ENCODE assay signal across 8 mouse cellular contexts in genomic region chr6:127617258-127618025, GRCm38 (mm10). TPM values are rescaled to one million over a fixed set of nuclear protein-coding genes. Genes with fewer than 3 reads are reported as not detected.
DNase-seq lines count a peak whose midpoint lies in the region; ATAC-seq and TF ChIP-seq lines count a peak whose summit lies in the region.

No protein-coding gene starts in this region.

- DNase-seq in heart, adult 9 months (ENCODE audit: low spot score in 2 of 2) = no peak
- DNase-seq in ES-E14 (ENCODE audit: low read depth, low spot score) = peak; percentile 50
- peak; percentile 22 to 49 for DNase-seq in heart, postnatal 14 days
- DNase-seq in left cerebral cortex, postnatal 4 days = peak; percentile 55
- peak; percentile 28 for DNase-seq in naive thymus-derived CD4-positive, alpha-beta T cell, adult 2 months (ENCODE audit: low read depth)

- H3K27me3 ChIP-seq in heart, embryonic 12.5 days (replicated peaks) = peaks cover 5% of the 10 kb centered on the region; the same call in 1 of the 2 replicates

- H3K4me1 ChIP-seq in heart, embryonic 12.5 days (replicated peaks) = no peaks in the 10 kb centered on the region
- H3K4me1 ChIP-seq in ES-E14 (ENCODE audit: control insufficient read depth in 2 of 2, insufficient read depth in 2 of 2, low read length in 2 of 2, poor library complexity in 1 of 2) = peaks cover 1 to 5% of the 10 kb centered on the region in 2 experiments; a peak in 1 of 4 replicates

- in situ Hi-C loops in ES-E14 (cut with MboI; ENCODE audit: low sequenced_read_pairs in 2 of 2, unreplicated experiment in 2 of 2) = no loop called here

- intact Hi-C loops in heart, postnatal 14 days (cut with DNase I) = loop anchor here (1.0 to 2.0 kb wide), 2 partner anchors 303 to 327 kb away; no protein-coding TSS in a partner anchor
- intact Hi-C loops in left cerebral cortex, postnatal 4 days (cut with DNase I) = loop anchor here (5.0 kb wide), 1 partner anchor 150 kb away; the partner anchor contains the start of gene Prmt8

- no peaks in the 10 kb centered on the region for H3K36me3 ChIP-seq in heart, embryonic 12.5 days
- no peaks in the 10 kb centered on the region for H3K36me3 ChIP-seq in ES-E14 (ENCODE audit: control insufficient read depth, insufficient read depth, low read length, poor library complexity, severe bottlenecking)

- H3K9me3 ChIP-seq in heart, embryonic 12.5 days (replicated peaks) = no peaks in the 10 kb centered on the region
- H3K9me3 ChIP-seq in ES-E14 (ENCODE audit: control insufficient read depth, insufficient read depth, low read depth, low read length) = no peaks in the 10 kb centered on the region

- H3K9ac ChIP-seq in heart, embryonic 12.5 days = no peak overlapping the region
- H3K9ac ChIP-seq in ES-E14 (ENCODE audit: insufficient read depth, low read depth, low read length, poor library complexity, severe bottlenecking) = no peak overlapping the region; the same call in 1 of the 2 replicates

- peak overlapping the region; percentile 45 for H3K4me2 ChIP-seq in heart, embryonic 12.5 days

- no peak overlapping the region for H3K27ac ChIP-seq in heart, embryonic 12.5 days (ENCODE audit: poor library complexity, severe bottlenecking)
- no peak overlapping the region; the same call in 1 of the 2 replicates for H3K27ac ChIP-seq in ES-E14 (ENCODE audit: insufficient read depth, low read depth, low read length, poor library complexity, severe bottlenecking)

- 0 out of 2 replicates have a peak overlapping the region, but pooled peaks have one; percentile 19 for H3K4me3 ChIP-seq in heart, embryonic 12.5 days
- H3K4me3 ChIP-seq in ES-E14 (ENCODE audit: insufficient read depth in 1 of 2, low read depth in 1 of 2, low read length in 2 of 2, poor library complexity in 1 of 2, severe bottlenecking in 1 of 2) = no peak overlapping the region

- no peak for ATAC-seq in heart, embryonic 12.5 days (ENCODE audit: insufficient number of reproducible peaks, low FRiP score)
- peak; percentile 38 for ATAC-seq in common myeloid progenitor, adult 5-6 weeks (replicated peaks; ENCODE audit: low read depth, poor library complexity, severe bottlenecking)
- ATAC-seq in inflammation-experienced regulatory T-cells, adult 6 months = no peak

- WGBS in heart, embryonic 12.5 days = 33% methylated on average over 10 of the region's 10 CpGs

TF ChIP-seq in ES-E14, 5 proteins besides CTCF, POLR2A, EP300 and RAD21:
- TF ChIP-seq ZNF384 (IDR thresholded peaks at IDR 0.05; ENCODE audit: low read depth, low read length) = 0 out of 2 replicates have a peak, but pooled peaks have one; percentile 38
- TF ChIP-seq MAFK (IDR thresholded peaks at IDR 0.05; ENCODE audit: insufficient read depth, low read depth, low read length) = no peak
- TF ChIP-seq CHD2 (IDR thresholded peaks at IDR 0.05; ENCODE audit: low read depth, low read length) = no peak
- peak; percentile 49; the same call in 1 of the 2 replicates for TF ChIP-seq ZC3H11A (IDR thresholded peaks at IDR 0.05; ENCODE audit: borderline replicate concordance, low read depth, low read length)
- no peak for TF ChIP-seq HCFC1 (IDR thresholded peaks at IDR 0.05; ENCODE audit: borderline replicate concordance, insufficient read depth, low read length)

RNA-seq across cellular contexts. Expression of gene Cracr2a, which starts 56.3 kb away (rescaled TPM):
- polyA plus RNA-seq in heart, embryonic 12.5 days (2016; fragmentation: Nextera tagmentation; extraction: Ambion mirVana) = 1.6 TPM in 2 replicates
- 0.76 and 0.95 TPM in 2 replicates for total RNA-seq in ES-E14 (2012; rRNA removed)
- 6.4 and 11.6 TPM in 2 replicates for total RNA-seq in common myeloid progenitor, adult 5-6 weeks (2017)
- 1 to 10 TPM; 1.4 to 2.6 TPM for total RNA-seq in heart, postnatal 14 days (2021)
- 1 to 10 TPM; 1.2 to 1.4 TPM for total RNA-seq in left cerebral cortex, postnatal 4 days (2021)
- 10 to 100 TPM; 11.7 to 14.8 (median 12.9) TPM for polyA plus RNA-seq in inflammation-experienced regulatory T-cells, adult 6 months (2017; shearing (Covaris generic))

Comparison
In these comparisons a context has a peak if more than half of its experiments do, and no peak if none do; other contexts are left out.
1. DNase-seq: peak in ES-E14 (single experiment), heart, postnatal 14 days (2 of 2), left cerebral cortex, postnatal 4 days (single experiment) and naive thymus-derived CD4-positive, alpha-beta T cell, adult 2 months (single experiment); none in heart, adult 9 months (0 of 2).